Mouse (Mus musculus) liver, adult 2 months (tissue): Measurements from ENCODE around the gene Coro2b.

Source experiments
- CTCF ChIP-seq: fragments of 200-500 bp; IDR thresholded peaks from 2 replicates; pipeline ENCODE4 v1.5.1; 2011; ENCODE audit warnings: low read depth, low read length, control low read depth
- POLR2A ChIP-seq: fragments of 200-500 bp; IDR thresholded peaks from 2 replicates; pipeline ENCODE4 v1.6.1; 2011; ENCODE audit warnings: low read length, control low read depth; ENCODE audit not compliant: insufficient read depth; ENCODE audit errors: extremely low read depth

DNA sequence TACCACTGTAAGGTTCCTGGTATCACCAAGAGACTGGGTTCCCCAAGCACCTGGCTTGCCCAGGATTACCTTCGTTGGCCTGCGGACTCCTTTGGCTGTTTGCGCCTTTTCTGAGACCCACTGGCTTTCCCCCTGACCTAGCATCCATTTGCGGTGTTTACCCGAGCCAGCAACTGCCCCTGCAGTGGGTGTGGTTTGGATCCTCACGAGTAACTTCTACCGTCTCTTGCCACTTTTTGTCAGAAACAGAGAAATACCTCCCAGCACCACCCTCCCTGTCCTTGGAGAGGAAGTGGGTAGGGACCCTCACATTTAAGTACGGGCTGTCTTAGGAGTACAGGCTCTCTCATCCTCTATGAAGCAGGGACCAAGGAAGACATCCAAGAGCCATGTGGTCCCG lies 166.7 kb downstream of the Coro2b start:
- TF ChIP-seq CTCF = no peak
- TF ChIP-seq POLR2A = no peak
